Mouse (Mus musculus) hindbrain, embryonic 15.5 days (tissue): ENCODE data around the gene Pcdh7. TPM values are rescaled to one million over a fixed set of nuclear protein-coding genes. Genes with fewer than 3 reads are reported as not detected.
"Not testable (repeated sequence)": the region's sequence is repeated elsewhere in the genome, so short reads cannot be mapped to it uniquely, and the experiment has no call there.

Source experiments
- ATAC-seq: fragments of 200-750 bp; cut with Nextera tagmentation; 2 replicates; pipeline ENCODE4 v1.8.0; 2017; ENCODE audit warnings: low read depth, moderate number of reproducible peaks, moderate TSS enrichment; ENCODE audit not compliant: low FRiP score
- H3K27ac ChIP-seq: fragments of 300-500 bp; sonication (generic); replicated peaks from 2 replicates; pipeline ENCODE4 v1.5.1; 2015; ENCODE audit warnings: mild to moderate bottlenecking, inconsistent platforms
- H3K27me3 ChIP-seq: fragments of 300-500 bp; sonication (generic); 2 replicates; pipeline ENCODE4 v1.6.1; 2015; ENCODE audit warnings: control low read depth, inconsistent platforms
- H3K36me3 ChIP-seq: fragments of 300-500 bp; sonication (generic); 2 replicates; pipeline ENCODE4 v1.6.1; 2015; ENCODE audit warnings: control low read depth, inconsistent platforms
- H3K4me1 ChIP-seq: fragments of 300-500 bp; sonication (generic); replicated peaks from 2 replicates; pipeline ENCODE4 v1.6.1; 2015; ENCODE audit warnings: control low read depth, inconsistent platforms
- H3K4me2 ChIP-seq: fragments of 300-500 bp; sonication (generic); 2 replicates; pipeline ENCODE4 v1.6.1; 2015; ENCODE audit warnings: moderate library complexity, mild to moderate bottlenecking, inconsistent platforms
- H3K4me3 ChIP-seq: fragments of 300-500 bp; sonication (generic); 2 replicates; pipeline ENCODE4 v1.5.1; 2015; ENCODE audit warnings: mild to moderate bottlenecking, inconsistent platforms
- H3K9ac ChIP-seq: fragments of 300-500 bp; sonication (generic); 2 replicates; pipeline ENCODE4 v1.6.1; 2015; ENCODE audit warnings: inconsistent platforms
- H3K9me3 ChIP-seq: fragments of 300-500 bp; sonication (generic); 2 replicates; pipeline ENCODE4 v1.6.1; 2016; ENCODE audit warnings: control low read depth, inconsistent platforms
- WGBS: fragments of 180-500 bp; shearing (Covaris S2); methylation state at CpG from one replicate; pipeline ENCODE4 v1.1.7; 2015; 5-methylcytosine and 5-hydroxymethylcytosine counted together
- polyA plus RNA-seq: library from polyadenylated mRNA; unstranded; fragments of >200 nt; fragmentation: Nextera tagmentation; extraction: Ambion mirVana; gene quantifications from 2 replicates; pipeline ENCODE4 v1.2.1, GENCODE M21; 2015

Gene Pcdh7
- polyA plus RNA-seq = 24.6 and 25.7 TPM in 2 replicates

DNA sequence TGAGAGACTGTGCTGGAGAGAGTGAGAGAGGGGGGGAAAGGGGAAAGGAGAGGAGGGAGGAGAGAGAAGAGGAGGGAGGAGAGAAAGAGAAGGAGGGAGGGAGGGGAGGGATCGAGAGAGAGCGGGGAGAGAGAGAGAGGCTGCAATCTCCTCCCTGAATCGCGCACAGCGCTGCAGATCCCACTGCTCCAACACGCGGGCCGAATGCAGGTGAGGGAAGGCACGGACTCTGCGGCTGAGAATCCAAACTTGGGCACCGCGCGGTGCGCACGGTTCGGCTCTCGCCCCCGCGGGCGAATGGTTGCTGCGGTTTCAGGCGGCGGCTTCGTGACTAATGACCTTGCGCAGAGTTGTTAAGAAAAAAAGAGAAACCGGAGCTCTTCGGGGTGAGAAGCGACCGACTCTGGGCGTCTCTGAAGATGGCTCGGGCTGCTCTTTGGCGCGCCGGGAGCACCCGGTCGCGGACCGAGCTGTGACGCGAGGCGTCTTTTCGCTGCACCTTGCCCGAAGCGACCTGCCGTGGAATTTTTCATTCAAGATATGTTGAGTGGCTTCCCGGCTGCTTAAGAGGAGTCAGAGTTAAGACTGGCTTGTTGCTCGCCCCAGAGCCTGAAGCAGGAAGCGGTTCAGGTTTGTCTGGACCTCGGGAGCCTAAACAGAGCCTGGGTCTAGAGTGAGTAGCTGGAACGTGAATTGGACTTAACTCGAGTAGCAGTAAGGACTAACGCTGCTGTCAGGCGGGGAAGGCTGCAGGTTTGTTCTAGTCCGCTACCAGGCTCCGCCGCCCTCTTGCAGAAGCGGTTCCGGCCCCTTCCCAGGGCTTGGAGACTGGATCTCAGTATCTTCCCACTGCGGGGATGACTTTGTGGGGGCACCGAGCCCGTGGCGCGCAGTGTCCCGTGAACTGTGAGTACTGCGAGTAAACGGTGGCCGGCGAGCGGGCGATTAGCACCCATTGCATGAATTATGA, at the start of gene Pcdh7:
TSS of gene Pcdh7 (plus strand) at position 62 of the 970 bp plus-strand sequence.
- Histone ChIP-seq H3K4me3 (peak within 1 kb of the TSS; percentile 59), H3K27ac (peak within 1 kb of the TSS; percentile 91), H3K27me3 (no peaks in the 10 kb centered on the region), H3K9ac (peak within 1 kb of the TSS; percentile 70), H3K9me3 (no peaks in the 10 kb centered on the region), H3K4me2 (peak within 1 kb of the TSS; percentile 89), H3K4me1 (peaks cover 12% of the 10 kb centered on the region), H3K36me3 (no peaks in the 10 kb centered on the region)
- under 1% methylated on average over 70 of the region's 70 CpGs for WGBS
- peak; percentile 50 for ATAC-seq

DNA sequence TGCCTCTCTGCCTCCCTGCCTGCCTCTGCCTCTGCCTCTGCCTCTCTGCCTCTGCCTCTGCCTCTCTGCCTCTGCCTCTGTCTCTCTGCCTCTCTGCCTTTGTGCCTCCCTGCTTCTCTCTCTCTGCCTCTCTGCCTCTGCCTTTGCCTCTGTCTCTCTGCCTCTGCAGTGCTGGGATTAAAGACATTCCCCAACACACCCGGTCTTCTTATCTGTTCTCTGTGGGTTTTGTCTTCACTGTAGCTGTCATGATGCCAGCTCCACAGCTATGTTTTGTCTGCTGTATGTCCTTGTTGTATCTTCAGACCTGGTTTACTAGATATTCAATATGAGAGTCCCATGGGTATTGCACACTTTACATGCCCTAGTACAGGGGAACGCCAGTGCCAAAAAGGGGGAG, 40.8 kb upstream of the Pcdh7 start:
- not testable (repeated sequence) for H3K27ac ChIP-seq, H3K9me3 ChIP-seq, H3K27me3 ChIP-seq, H3K9ac ChIP-seq, H3K4me1 ChIP-seq, H3K4me2 ChIP-seq, H3K36me3 ChIP-seq, ATAC-seq, H3K4me3 ChIP-seq
- 81% methylated on average over 2 of the region's 2 CpGs for WGBS

DNA sequence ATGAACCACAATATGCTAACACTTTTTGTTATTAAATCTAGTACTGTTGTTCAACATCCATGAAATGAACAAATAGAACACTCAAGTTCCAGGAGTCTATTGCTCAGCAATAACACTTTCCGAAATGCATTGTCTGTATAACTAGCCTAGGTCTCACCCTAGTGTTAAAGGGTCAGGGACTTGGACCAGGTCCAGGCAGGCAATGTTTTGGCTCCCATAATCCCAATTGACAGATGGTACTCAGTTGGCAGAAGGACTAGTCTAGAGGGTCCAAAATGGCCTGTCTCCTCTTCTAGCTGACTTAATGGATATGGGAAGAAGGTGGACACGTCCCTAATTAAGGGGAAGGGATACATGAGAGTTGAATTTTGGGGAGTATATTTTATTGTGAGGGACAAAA, 9.4 kb upstream of the Pcdh7 start:
- WGBS = 79% methylated on average over 2 of the region's 2 CpGs
- no peaks in the 10 kb centered on the region for H3K27me3 ChIP-seq
- no peak overlapping the region for H3K4me3 ChIP-seq
- no peaks in the 10 kb centered on the region for H3K9me3 ChIP-seq
- no peaks in the 10 kb centered on the region for H3K4me1 ChIP-seq
- H3K9ac ChIP-seq = no peak overlapping the region
- H3K27ac ChIP-seq = no peak overlapping the region
- H3K4me2 ChIP-seq = no peak overlapping the region
- H3K36me3 ChIP-seq = no peaks in the 10 kb centered on the region
- ATAC-seq = no peak

DNA sequence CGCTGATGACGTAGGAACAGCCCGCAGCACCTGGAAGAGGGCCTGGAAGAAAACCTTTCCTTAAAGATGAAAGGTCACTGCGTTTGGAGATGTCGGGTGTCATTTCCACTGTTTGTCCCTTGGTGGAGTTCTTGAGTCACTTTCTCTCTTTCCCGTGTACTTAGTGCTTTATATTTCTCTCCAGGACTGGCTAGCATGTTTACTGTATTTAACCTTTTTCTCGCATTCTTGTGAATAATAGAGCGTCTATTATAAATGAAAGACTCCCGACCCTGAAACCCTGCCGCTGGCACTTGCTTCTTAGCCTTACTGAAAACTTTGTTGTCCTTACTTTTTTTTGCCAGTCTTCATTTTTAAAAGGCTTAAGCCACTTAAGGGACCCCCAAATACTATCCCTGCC, 3.8 kb upstream of the Pcdh7 start:
- H3K9ac ChIP-seq = peak overlapping the region; percentile 70; the same call in 1 of the 2 replicates
- peak overlapping the region; percentile 91 for H3K27ac ChIP-seq
- H3K27me3 ChIP-seq = no peaks in the 10 kb centered on the region
- no peak for ATAC-seq
- peak overlapping the region; percentile 89 for H3K4me2 ChIP-seq
- no peaks in the 10 kb centered on the region for H3K36me3 ChIP-seq
- no peaks in the 10 kb centered on the region for H3K9me3 ChIP-seq
- H3K4me1 ChIP-seq = no peaks in the 10 kb centered on the region
- WGBS = under 1% methylated on average over 10 of the region's 10 CpGs
- H3K4me3 ChIP-seq = peak overlapping the region; percentile 59

- peak; percentile 67 for ATAC-seq
Observed at GRCm38 (mm10) chr5:57714621-57715523, 2.9 kb upstream of the Pcdh7 start.

DNA sequence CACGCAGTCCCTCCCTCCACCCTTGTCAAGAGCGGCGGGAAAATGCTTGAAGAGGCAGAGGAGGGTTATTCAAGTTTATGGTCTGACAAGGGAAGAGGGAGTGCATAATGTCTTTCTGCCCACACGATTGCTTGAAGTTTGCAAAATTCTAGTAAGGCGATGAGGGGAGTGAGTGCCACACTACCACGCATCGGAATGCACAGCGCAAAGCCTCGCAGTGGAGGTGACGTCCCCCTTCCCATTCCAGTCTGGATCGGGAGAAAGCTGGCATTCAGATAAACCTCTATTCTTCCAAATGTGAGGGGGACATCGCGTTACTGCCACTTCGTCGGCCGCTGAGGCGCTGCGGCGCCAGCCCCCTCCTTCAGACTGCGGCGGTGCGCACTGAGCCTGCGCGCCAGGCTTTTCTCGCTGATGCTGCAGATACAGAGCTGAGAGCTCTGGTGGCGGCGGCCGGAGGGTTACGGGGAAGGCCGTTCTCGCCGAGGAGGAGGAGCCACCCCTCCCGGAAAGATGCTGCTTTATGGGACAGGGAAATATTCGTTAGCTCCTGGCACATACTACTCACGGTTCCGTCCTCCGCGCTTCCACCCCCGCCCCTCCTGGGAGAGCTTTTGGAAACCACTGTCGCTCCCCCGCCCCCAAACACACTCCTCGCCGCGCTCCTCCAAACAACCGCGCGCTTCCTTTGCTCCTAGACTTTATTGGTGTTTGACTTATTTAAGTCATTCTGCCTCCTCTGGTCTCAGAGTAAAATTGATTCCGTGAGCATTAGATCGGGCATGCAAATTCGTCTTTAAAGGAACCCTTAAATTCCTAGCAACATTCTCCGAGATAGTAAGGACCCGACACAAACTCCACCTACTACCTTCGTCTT, 2.0 kb upstream of the Pcdh7 start:
- Histone ChIP-seq H3K27ac (peak overlapping the region; percentile 91), H3K9me3 (no peaks in the 10 kb centered on the region), H3K9ac (peak overlapping the region; percentile 70), H3K4me2 (peak overlapping the region; percentile 89), H3K27me3 (no peaks in the 10 kb centered on the region), H3K4me1 (peaks cover 4% of the 10 kb centered on the region; the same call in 1 of the 2 replicates), H3K36me3 (no peaks in the 10 kb centered on the region), H3K4me3 (peak overlapping the region; percentile 59)
- peak; percentile 78 for ATAC-seq
- WGBS = under 1% methylated on average over 53 of the region's 53 CpGs

More at GRCm38 (mm10) chr5:57714621-57715523, 2.9 kb upstream of the Pcdh7 start:
- Histone ChIP-seq H3K36me3 (no peaks in the 10 kb centered on the region), H3K4me3 (peak overlapping the region; percentile 59), H3K9me3 (no peaks in the 10 kb centered on the region), H3K4me2 (peak overlapping the region; percentile 89), H3K27ac (peak overlapping the region; percentile 91), H3K27me3 (no peaks in the 10 kb centered on the region), H3K9ac (peak overlapping the region; percentile 70), H3K4me1 (no peaks in the 10 kb centered on the region)
- under 1% methylated on average over 43 of the region's 45 CpGs for WGBS

- WGBS = under 1% methylated on average over 29 of the region's 29 CpGs
- ATAC-seq = no peak
- H3K4me2 ChIP-seq = peak overlapping the region; percentile 89
- H3K4me3 ChIP-seq = peak overlapping the region; percentile 59
- no peaks in the 10 kb centered on the region for H3K27me3 ChIP-seq
- peak overlapping the region; percentile 91 for H3K27ac ChIP-seq
- no peaks in the 10 kb centered on the region for H3K36me3 ChIP-seq
- peak overlapping the region; percentile 70 for H3K9ac ChIP-seq
- H3K9me3 ChIP-seq = no peaks in the 10 kb centered on the region
- H3K4me1 ChIP-seq = peaks cover 12% of the 10 kb centered on the region; the same call in 1 of the 2 replicates
Observed at GRCm38 (mm10) chr5:57716421-57717237, 1.1 kb upstream of the Pcdh7 start.

DNA sequence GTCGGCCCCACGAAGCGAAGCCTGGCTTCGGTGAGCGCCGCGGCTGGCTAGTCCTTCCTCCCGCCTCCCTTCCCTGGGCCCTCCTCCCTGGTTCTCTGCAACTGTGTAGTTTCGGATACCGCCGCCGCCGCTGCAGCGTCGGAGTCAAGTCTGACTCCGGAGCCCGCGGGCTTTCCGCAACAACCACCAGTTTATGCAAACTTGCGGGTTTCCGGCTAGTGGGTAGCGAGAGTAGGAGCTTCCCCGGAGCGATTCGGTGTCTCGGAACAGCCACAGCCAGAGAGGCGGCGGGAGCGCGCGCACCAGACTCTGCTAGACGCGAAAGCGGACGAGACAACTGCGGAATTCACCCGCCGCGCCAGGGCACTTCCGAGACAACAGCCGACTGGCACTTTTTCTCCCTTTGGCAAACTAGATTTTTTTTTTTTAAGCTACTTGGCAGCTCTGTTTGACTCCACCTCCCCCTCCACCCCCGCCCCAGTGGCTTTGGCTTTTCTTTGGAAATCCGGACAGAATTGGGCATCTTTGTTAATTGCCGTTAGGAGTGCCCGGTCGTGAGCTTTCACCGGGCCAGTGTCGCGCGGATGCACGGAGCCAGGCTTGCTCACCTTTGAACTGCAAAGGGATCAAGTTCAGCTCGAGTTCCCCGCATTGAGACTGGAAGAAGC, 395 bp upstream of the Pcdh7 start:
- no peak for ATAC-seq
- H3K27me3 ChIP-seq = no peaks in the 10 kb centered on the region
- peak overlapping the region; percentile 91 for H3K27ac ChIP-seq
- WGBS = under 1% methylated on average over 53 of the region's 53 CpGs
- H3K9me3 ChIP-seq = no peaks in the 10 kb centered on the region
- H3K36me3 ChIP-seq = no peaks in the 10 kb centered on the region
- H3K4me2 ChIP-seq = peak overlapping the region; percentile 89
- peak overlapping the region; percentile 70 for H3K9ac ChIP-seq
- peak overlapping the region; percentile 59 for H3K4me3 ChIP-seq
- peaks cover 12% of the 10 kb centered on the region for H3K4me1 ChIP-seq

DNA sequence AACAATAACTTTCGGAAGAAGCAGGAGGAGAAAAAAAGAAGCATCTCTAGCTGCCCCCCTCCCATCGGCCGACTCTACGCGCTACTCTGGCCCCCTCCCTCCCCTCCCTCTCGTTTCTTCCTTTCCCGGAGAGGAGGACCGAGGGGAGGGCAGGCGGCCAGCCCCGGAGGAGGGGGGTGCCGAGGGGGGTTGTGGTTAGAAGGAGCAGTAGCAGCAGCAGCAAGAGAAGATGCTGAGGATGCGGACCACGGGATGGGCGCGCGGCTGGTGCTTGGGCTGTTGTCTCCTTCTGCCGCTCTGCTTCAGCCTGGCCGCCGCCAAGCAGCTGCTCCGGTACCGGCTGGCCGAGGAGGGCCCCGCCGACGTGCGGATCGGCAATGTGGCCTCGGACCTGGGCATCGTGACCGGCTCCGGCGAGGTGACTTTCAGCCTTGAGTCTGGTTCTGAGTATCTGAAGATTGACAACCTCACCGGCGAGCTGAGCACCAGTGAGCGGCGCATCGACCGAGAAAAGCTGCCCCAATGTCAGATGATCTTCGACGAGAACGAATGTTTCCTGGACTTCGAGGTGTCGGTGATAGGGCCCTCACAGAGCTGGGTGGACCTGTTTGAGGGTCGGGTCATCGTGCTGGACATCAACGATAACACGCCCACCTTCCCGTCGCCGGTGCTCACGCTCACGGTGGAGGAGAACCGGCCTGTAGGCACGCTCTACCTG, 1.3 kb downstream of the Pcdh7 start:
- ATAC-seq = no peak

More for the DNA sequence above, 1.3 kb downstream of the Pcdh7 start:
- no peaks in the 10 kb centered on the region for H3K27me3 ChIP-seq
- peak overlapping the region; percentile 91 for H3K27ac ChIP-seq
- H3K4me3 ChIP-seq = peak overlapping the region; percentile 59
- no peaks in the 10 kb centered on the region for H3K9me3 ChIP-seq
- WGBS = under 1% methylated on average over 51 of the region's 54 CpGs
- H3K9ac ChIP-seq = peak overlapping the region; percentile 70
- H3K36me3 ChIP-seq = no peaks in the 10 kb centered on the region
- peak overlapping the region; percentile 89 for H3K4me2 ChIP-seq
- H3K4me1 ChIP-seq = peaks cover 15% of the 10 kb centered on the region
